Mouse (Mus musculus): ENCODE results near the gene Cox14. TPM values are rescaled to one million over a fixed set of nuclear protein-coding genes. Genes with fewer than 3 reads are reported as not detected.
"Not testable (repeated sequence)": the region's sequence is repeated elsewhere in the genome, so short reads cannot be mapped to it uniquely, and the experiment has no call there.

Gene Cox14
- polyA plus RNA-seq, 1 experiment, result 210 TPM

GRCm38 (mm10) chr15:99767467-99767866 is 42.0 kb downstream of the Cox14 start:
- TF ChIP-seq FOSL1 (IDR thresholded peaks at IDR 0.05; ENCODE audit: insufficient read depth, low read length, poor library complexity, severe bottlenecking) (no peak), MYOG (IDR thresholded peaks at IDR 0.05; ENCODE audit: control insufficient read depth, extremely low read depth, insufficient read length) (no peak), CTCF (IDR thresholded peaks at IDR 0.05; ENCODE audit: control insufficient read depth, insufficient read depth, insufficient read length) (no peak)
- Histone ChIP-seq H3ac (ENCODE audit: control insufficient read depth, insufficient read length, low read depth) (no peak overlapping the region), H3K79me3 (ENCODE audit: low read depth) (peaks cover 83% of the 10 kb centered on the region), H3K36me3 (ENCODE audit: control insufficient read depth, insufficient read depth) (peaks cover 10% of the 10 kb centered on the region), H3K79me2 (ENCODE audit: control insufficient read depth, insufficient read depth) (peaks cover 94% of the 10 kb centered on the region), H3K27me3 (ENCODE audit: control insufficient read depth, insufficient read depth, insufficient read length) (no peaks in the 10 kb centered on the region), H3K4me3 (ENCODE audit: insufficient read depth, poor library complexity, severe bottlenecking) (no peak overlapping the region)

DNA sequence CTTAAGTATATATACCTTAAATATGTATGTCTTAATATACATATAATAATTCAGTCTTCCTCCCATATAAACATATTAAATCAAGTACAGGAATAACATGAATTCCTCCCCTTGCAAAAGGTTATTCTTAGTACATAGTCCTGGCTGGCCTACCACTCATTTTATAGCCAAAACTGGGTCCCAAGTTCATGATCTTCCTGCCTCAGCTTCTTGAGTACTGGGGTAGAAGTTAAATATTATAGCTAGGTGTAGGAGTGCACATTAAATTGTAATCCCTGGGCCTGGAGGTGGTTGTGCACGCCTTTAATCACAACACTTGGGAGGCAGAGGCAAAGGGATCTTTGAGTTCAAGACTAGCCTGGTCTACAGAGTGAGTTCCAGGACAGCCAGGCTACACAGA is 43.3 kb downstream of the Cox14 start:
- Histone ChIP-seq H3K79me3 (ENCODE audit: low read depth) (peaks cover 70% of the 10 kb centered on the region), H3K4me3 (ENCODE audit: insufficient read depth, poor library complexity, severe bottlenecking) (no peak overlapping the region), H3K27me3 (ENCODE audit: control insufficient read depth, insufficient read depth, insufficient read length) (no peaks in the 10 kb centered on the region), H3ac (ENCODE audit: control insufficient read depth, insufficient read length, low read depth) (no peak overlapping the region), H3K79me2 (ENCODE audit: control insufficient read depth, insufficient read depth) (peaks cover 81% of the 10 kb centered on the region), H3K36me3 (ENCODE audit: control insufficient read depth, insufficient read depth) (peaks cover 10% of the 10 kb centered on the region)
- no peak for TF ChIP-seq CEBPB (IDR thresholded peaks at IDR 0.05; ENCODE audit: low read depth)
- no peak for TF ChIP-seq MAX (IDR thresholded peaks at IDR 0.05)
- no peak for TF ChIP-seq USF1 (IDR thresholded peaks at IDR 0.05; ENCODE audit: low read depth)
- no peak for TF ChIP-seq CTCF (IDR thresholded peaks at IDR 0.05; ENCODE audit: control insufficient read depth, insufficient read depth, insufficient read length)
- TF ChIP-seq MYOD1 (IDR thresholded peaks at IDR 0.05; ENCODE audit: control insufficient read depth, insufficient read length, low read depth), result no peak
- TF ChIP-seq FOSL1 (IDR thresholded peaks at IDR 0.05; ENCODE audit: insufficient read depth, low read length, poor library complexity, severe bottlenecking), result no peak
- TF ChIP-seq MYOG (IDR thresholded peaks at IDR 0.05; ENCODE audit: control insufficient read depth, extremely low read depth, insufficient read length), result no peak

DNA sequence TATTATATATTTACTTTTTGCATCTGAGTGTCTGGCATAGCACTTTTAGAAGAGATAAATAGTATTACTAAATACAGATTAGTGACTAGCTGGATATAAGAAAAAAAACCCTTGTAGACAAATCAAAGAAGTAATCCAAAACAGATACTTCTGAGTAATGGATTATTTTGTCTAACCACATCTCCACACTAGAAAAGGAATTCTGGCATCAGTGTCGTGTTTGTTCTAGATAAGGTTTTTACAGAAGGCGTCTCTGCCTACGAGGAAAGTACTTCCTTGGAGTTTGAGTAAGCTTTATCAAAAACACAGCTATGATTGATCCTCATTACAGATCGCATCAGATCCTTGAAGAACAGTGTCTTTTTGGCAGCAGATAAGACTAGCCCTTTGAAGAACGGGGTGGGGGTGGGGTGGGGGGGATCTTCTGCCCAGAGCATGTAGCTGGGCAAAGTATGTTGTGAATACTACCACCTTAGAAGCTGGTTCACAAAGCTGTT is 45.6 kb downstream of the Cox14 start:
- no peaks in the 10 kb centered on the region for H3K27me3 ChIP-seq (ENCODE audit: control insufficient read depth, insufficient read depth, insufficient read length)
- H3K79me3 ChIP-seq (ENCODE audit: low read depth), result peaks cover 52% of the 10 kb centered on the region
- peaks cover 58% of the 10 kb centered on the region for H3K79me2 ChIP-seq (ENCODE audit: control insufficient read depth, insufficient read depth)
- peaks cover 6% of the 10 kb centered on the region for H3K36me3 ChIP-seq (ENCODE audit: control insufficient read depth, insufficient read depth)
- TF ChIP-seq USF1 (IDR thresholded peaks at IDR 0.05; ENCODE audit: low read depth) (no peak), MYOD1 (IDR thresholded peaks at IDR 0.05; ENCODE audit: control insufficient read depth, insufficient read length, low read depth) (no peak), FOSL1 (IDR thresholded peaks at IDR 0.05; ENCODE audit: insufficient read depth, low read length, poor library complexity, severe bottlenecking) (no peak), CTCF (IDR thresholded peaks at IDR 0.05; ENCODE audit: control insufficient read depth, insufficient read depth, insufficient read length) (no peak), MAX (IDR thresholded peaks at IDR 0.05) (no peak), CEBPB (IDR thresholded peaks at IDR 0.05; ENCODE audit: low read depth) (no peak), MYOG (IDR thresholded peaks at IDR 0.05; ENCODE audit: control insufficient read depth, extremely low read depth, insufficient read length) (no peak)
- H3ac ChIP-seq (ENCODE audit: control insufficient read depth, insufficient read length, low read depth), result peak overlapping the region; percentile 68
- H3K4me3 ChIP-seq (ENCODE audit: insufficient read depth, poor library complexity, severe bottlenecking), result peak overlapping the region; percentile 86

DNA sequence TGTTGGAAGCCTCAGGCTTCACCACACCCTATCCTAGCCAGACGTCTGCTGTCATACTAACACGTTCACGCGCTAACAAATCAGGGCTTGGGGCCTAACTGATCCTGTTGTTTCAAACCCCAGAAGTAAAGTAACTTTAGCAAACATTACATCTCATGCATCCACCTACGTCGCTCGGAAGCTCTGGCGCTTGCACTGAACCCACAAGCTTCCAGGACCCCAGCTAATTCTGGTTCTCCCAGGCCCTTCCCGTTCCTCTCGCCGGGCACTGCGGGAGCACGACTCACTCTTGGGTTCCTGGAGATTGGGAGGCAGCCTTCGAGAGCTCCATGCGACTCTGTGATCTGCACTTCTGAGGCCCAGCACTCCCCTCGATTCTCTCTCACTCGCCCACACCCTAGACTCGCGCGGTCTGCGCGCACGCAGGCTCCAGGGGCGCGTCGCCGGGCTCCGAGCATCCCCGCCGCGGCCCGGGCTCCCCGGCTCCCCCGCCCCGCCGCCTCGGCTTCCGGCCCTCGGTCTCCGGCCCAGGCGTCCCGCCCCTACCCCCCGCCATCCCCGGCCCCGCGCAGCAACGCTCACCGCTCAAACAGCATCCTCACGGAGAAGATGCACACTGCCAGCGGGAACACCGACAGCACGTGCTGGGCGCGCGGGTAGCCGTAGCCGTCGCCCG is 46.3 kb downstream of the Cox14 start:
- Histone ChIP-seq H3K36me3 (ENCODE audit: control insufficient read depth, insufficient read depth) (peaks cover 6% of the 10 kb centered on the region), H3K79me2 (ENCODE audit: control insufficient read depth, insufficient read depth) (peaks cover 52% of the 10 kb centered on the region), H3K4me3 (ENCODE audit: insufficient read depth, poor library complexity, severe bottlenecking) (peak overlapping the region; percentile 86), H3K27me3 (ENCODE audit: control insufficient read depth, insufficient read depth, insufficient read length) (no peaks in the 10 kb centered on the region), H3ac (ENCODE audit: control insufficient read depth, insufficient read length, low read depth) (peak overlapping the region; percentile 68), H3K79me3 (ENCODE audit: low read depth) (peaks cover 45% of the 10 kb centered on the region)
- TF ChIP-seq CTCF (IDR thresholded peaks at IDR 0.05; ENCODE audit: control insufficient read depth, insufficient read depth, insufficient read length) (no peak), FOSL1 (IDR thresholded peaks at IDR 0.05; ENCODE audit: insufficient read depth, low read length, poor library complexity, severe bottlenecking) (no peak)

- Histone ChIP-seq H3K79me3 (ENCODE audit: low read depth) (peaks cover 40% of the 10 kb centered on the region), H3K36me3 (ENCODE audit: control insufficient read depth, insufficient read depth) (peaks cover 3% of the 10 kb centered on the region), H3K27me3 (ENCODE audit: control insufficient read depth, insufficient read depth, insufficient read length) (no peaks in the 10 kb centered on the region), H3K79me2 (ENCODE audit: control insufficient read depth, insufficient read depth) (peaks cover 45% of the 10 kb centered on the region), H3K4me3 (ENCODE audit: insufficient read depth, poor library complexity, severe bottlenecking) (peak overlapping the region; percentile 86), H3ac (ENCODE audit: control insufficient read depth, insufficient read length, low read depth) (peak overlapping the region; percentile 68)
- no peak for TF ChIP-seq FOSL1 (IDR thresholded peaks at IDR 0.05; ENCODE audit: insufficient read depth, low read length, poor library complexity, severe bottlenecking)
- no peak for TF ChIP-seq MAX (IDR thresholded peaks at IDR 0.05)
- TF ChIP-seq MYOG (IDR thresholded peaks at IDR 0.05; ENCODE audit: control insufficient read depth, extremely low read depth, insufficient read length), result no peak
- TF ChIP-seq CEBPB (IDR thresholded peaks at IDR 0.05; ENCODE audit: low read depth), result no peak
- no peak for TF ChIP-seq USF1 (IDR thresholded peaks at IDR 0.05; ENCODE audit: low read depth)
- TF ChIP-seq MYOD1 (IDR thresholded peaks at IDR 0.05; ENCODE audit: control insufficient read depth, insufficient read length, low read depth), result no peak
- TF ChIP-seq CTCF (IDR thresholded peaks at IDR 0.05; ENCODE audit: control insufficient read depth, insufficient read depth, insufficient read length), result no peak
These were observed 47.0 kb downstream of the Cox14 start for GRCm38 (mm10) chr15:99772277-99772880.

DNA sequence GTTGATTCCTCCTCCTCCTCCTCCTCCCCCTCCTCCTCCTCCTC is 47.3 kb downstream of the Cox14 start, which contains the start of gene Cers5:
Gene Cers5 (minus strand): TSS at position 5 of the 44 bp plus-strand sequence.
- H3K79me2 ChIP-seq (ENCODE audit: control insufficient read depth, insufficient read depth), result peaks cover 42% of the 10 kb centered on the region
- not testable (repeated sequence) for H3K36me3 ChIP-seq (ENCODE audit: control insufficient read depth, insufficient read depth); H3K27me3 ChIP-seq (ENCODE audit: control insufficient read depth, insufficient read depth, insufficient read length)
- peak within 1 kb of the TSS; percentile 86 for H3K4me3 ChIP-seq (ENCODE audit: insufficient read depth, poor library complexity, severe bottlenecking)
- H3K79me3 ChIP-seq (ENCODE audit: low read depth), result peaks cover 37% of the 10 kb centered on the region
- H3ac ChIP-seq (ENCODE audit: control insufficient read depth, insufficient read length, low read depth), result peak within 1 kb of the TSS; percentile 68

All from C2C12 (cell line).